Mouse (Mus musculus): ENCODE measurements at regions not wholly inside any gene's neighbourhood (a gene's known extent, or its start where the extent isn't known, plus 50 kb on each side); places are given as distances from the start of the nearest gene placed in this dataset.
"Not testable (repeated sequence)": the region's sequence is repeated elsewhere in the genome, so short reads cannot be mapped to it uniquely, and the experiment has no call there.

DNA sequence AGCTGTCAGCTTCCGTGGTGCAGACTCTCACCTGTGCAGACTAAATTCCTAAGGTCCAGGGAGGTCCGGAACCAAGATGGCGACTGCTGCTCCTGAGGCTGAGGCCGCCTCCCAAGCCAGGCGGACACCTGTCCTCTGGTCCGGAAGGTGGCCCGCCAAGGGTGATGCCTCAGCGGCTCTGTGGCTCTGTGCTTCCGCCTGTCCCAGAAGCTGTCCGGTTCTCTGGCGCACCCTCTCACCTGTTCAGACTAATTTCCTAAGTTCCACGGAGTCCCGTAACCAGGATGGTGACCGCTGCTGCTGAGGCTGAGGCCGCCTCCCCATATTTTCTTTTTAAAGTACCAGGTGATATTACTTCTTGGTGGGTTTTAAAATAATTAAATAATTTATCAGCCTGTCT lies 65.4 kb upstream of the B3galnt2 start:
- H3K36me3 ChIP-seq (replicated peaks; ENCODE audit: low read length); H3K4me3 ChIP-seq (replicated peaks); H3K27me3 ChIP-seq (replicated peaks); H3K4me1 ChIP-seq; H3K9me3 ChIP-seq: not testable (repeated sequence)

DNA sequence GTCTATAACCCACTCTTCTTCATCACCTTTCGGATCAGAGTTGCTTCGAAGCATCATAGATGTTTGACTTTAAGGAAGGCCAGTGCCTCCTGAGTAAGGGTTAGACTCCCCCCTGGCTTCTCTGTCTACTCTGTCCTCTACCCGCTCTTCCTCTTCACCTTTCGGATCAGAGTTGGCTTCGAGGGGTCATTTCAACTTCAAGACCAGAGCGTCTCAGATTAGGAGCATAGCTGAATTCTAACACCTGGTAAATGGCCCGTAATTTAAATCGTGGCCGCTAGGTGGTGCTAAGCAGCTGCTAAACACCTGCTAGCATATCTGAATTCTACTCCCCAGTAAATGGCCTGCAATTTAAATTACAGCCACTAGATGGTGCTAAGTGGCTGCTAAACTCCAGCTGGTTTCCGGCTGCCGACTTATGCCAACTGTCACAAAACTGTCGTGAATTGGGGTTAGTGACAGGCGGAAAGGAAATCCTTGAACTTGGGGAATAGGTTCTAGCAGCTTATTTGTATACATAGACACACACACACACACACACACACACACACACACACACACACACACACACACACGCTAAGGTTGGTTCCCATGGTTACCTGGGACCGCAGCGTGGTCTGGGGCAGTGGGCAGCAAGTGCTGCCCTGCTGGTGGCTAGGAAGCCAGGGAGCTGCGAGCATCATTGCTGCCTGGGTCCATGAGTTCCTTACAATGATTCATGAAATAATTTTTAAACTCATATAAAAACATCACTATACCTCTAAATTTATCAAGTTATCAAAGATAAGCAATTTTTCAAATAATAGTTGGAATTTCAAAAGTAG lies 64.8 kb upstream of the B3galnt2 start:
- Histone ChIP-seq H3K27me3 (replicated peaks) (no peaks in the 10 kb centered on the region), H3K4me1 (peaks cover 3% of the 10 kb centered on the region; the same call in 1 of the 2 replicates), H3K36me3 (replicated peaks; ENCODE audit: low read length) (no peaks in the 10 kb centered on the region), H3K9me3 (0 out of 2 replicates have a peak, but pooled peaks cover 3% of the 10 kb centered on the region), H3K4me3 (replicated peaks) (peak overlapping the region; percentile 90)
- TF ChIP-seq FLI1 (IDR thresholded peaks at IDR 0.05; ENCODE audit: low read length) (no peak), GATA1 (IDR thresholded peaks at IDR 0.05; ENCODE audit: borderline replicate concordance, low read length) (no peak)

- not testable (repeated sequence) for H3K36me3 ChIP-seq (replicated peaks; ENCODE audit: low read length); H3K27me3 ChIP-seq (replicated peaks); H3K4me3 ChIP-seq (replicated peaks); H3K4me1 ChIP-seq; H3K9me3 ChIP-seq
These were observed 52.1 kb upstream of the B3galnt2 start for GRCm38 (mm10) chr13:13902186-13902585.
